Mouse (Mus musculus) C2C12 (cell line): Measurements from ENCODE around the gene Map4. TPM values are rescaled to one million over a fixed set of nuclear protein-coding genes. Genes with fewer than 3 reads are reported as not detected.
"Not testable (repeated sequence)": the region's sequence is repeated elsewhere in the genome, so short reads cannot be mapped to it uniquely, and the experiment has no call there.

ENCODE experiments used
- H3K27me3 ChIP-seq: one replicate; pipeline ENCODE4 v1.6.1; 2011; ENCODE audit not compliant: control insufficient read depth, insufficient read depth, insufficient read length
- H3K36me3 ChIP-seq: one replicate; pipeline ENCODE4 v1.6.1; 2011; ENCODE audit not compliant: control insufficient read depth, insufficient read depth
- H3K4me3 ChIP-seq: one replicate; pipeline ENCODE4 v1.5.1; 2011; ENCODE audit warnings: mild to moderate bottlenecking, control low read depth; ENCODE audit not compliant: poor library complexity, insufficient read depth, severe bottlenecking
- H3K79me2 ChIP-seq: one replicate; pipeline ENCODE4 v1.6.1; 2011; ENCODE audit not compliant: control insufficient read depth, insufficient read depth
- H3K79me3 ChIP-seq: one replicate; pipeline ENCODE4 v1.6.1; 2011; ENCODE audit warnings: low read depth, control low read depth
- H3ac ChIP-seq: one replicate; pipeline ENCODE3; 2011; ENCODE audit warnings: low read depth; ENCODE audit not compliant: control insufficient read depth, insufficient read length
- CEBPB ChIP-seq: IDR thresholded peaks from one replicate; pipeline ENCODE4 v1.6.1; 2011; ENCODE audit warnings: low read depth, mild to moderate bottlenecking, control low read depth, moderate library complexity
- CTCF ChIP-seq: IDR thresholded peaks from one replicate; pipeline ENCODE4 v1.5.1; 2011; ENCODE audit not compliant: control insufficient read depth, insufficient read depth, insufficient read length
- FOSL1 ChIP-seq: IDR thresholded peaks from one replicate; pipeline ENCODE4 v1.8.0; 2011; ENCODE audit warnings: mild to moderate bottlenecking, low read length; ENCODE audit not compliant: poor library complexity, insufficient read depth, severe bottlenecking
- MAX ChIP-seq: IDR thresholded peaks from one replicate; pipeline ENCODE4 v1.6.1; 2011; ENCODE audit warnings: mild to moderate bottlenecking, control low read depth
- MYOD1 ChIP-seq: IDR thresholded peaks from one replicate; pipeline ENCODE4 v1.6.1; 2011; ENCODE audit warnings: low read depth; ENCODE audit not compliant: control insufficient read depth, insufficient read length
- MYOG ChIP-seq: IDR thresholded peaks from one replicate; pipeline ENCODE4 v1.6.1; 2011; ENCODE audit not compliant: control insufficient read depth, insufficient read length; ENCODE audit errors: extremely low read depth
- USF1 ChIP-seq: IDR thresholded peaks from one replicate; pipeline ENCODE4 v1.6.1; 2011; ENCODE audit warnings: low read depth, mild to moderate bottlenecking, control low read depth, moderate library complexity
- polyA plus RNA-seq: library from polyadenylated mRNA; unstranded; fragments of >200 nt; fragmentation: generic; extraction: Trizol; gene quantifications from one replicate; pipeline ENCODE4 v1.2.1, GENCODE M21; 2012; ENCODE audit warnings: missing spikeins

The Map4 gene
- polyA plus RNA-seq, 1 experiment = 135 TPM

DNA sequence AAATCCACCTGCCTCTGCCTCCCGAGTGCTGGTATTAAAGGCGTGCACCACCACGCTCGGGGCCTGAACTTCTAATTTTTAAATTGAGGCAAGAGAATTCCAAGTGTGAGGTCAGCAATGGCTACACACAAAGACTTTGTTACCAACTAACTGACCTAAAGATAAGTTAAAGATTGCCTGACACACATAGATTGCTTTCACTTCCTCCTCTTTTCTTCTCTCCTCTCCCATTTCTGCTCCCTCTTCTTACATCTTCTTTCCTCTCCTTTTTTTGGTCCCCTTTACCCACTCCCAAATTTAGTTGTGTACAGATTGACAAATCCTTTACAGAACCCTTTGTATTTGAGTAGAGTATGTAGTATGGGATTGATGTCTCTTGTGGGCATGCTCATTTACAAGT, 29.3 kb downstream of the Map4 start:
- H3K79me3 ChIP-seq = peaks cover 80% of the 10 kb centered on the region
- H3K79me2 ChIP-seq = peaks cover 100% of the 10 kb centered on the region
- no peak overlapping the region for H3ac ChIP-seq
- TF ChIP-seq CTCF (no peak), FOSL1 (no peak), USF1 (no peak), CEBPB (no peak), MAX (no peak), MYOD1 (no peak), MYOG (no peak)
- H3K4me3 ChIP-seq = no peak overlapping the region
- H3K36me3 ChIP-seq = no peaks in the 10 kb centered on the region
- H3K27me3 ChIP-seq = no peaks in the 10 kb centered on the region

DNA sequence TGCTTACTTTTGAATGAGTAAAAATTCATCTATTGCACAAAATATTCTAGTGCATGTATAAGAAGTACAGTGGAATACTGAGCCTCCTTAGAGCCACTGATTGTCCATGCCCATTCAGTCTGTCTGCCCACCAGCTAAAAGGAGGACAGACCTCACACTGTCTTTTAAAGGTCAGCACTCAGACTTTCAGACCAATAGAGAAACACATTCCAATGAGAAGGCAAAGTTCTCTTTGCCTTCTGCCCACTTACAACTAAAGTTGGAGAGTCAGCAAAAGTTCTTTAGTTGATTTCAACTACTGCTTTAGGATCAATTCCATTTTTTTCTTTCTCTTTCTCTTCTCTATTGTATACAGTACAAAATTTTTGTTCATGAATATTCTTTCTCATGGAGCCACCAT, 33.5 kb downstream of the Map4 start:
- Histone ChIP-seq H3K79me2 (peaks cover 95% of the 10 kb centered on the region), H3K27me3 (no peaks in the 10 kb centered on the region), H3K4me3 (no peak overlapping the region), H3ac (no peak overlapping the region), H3K79me3 (peaks cover 73% of the 10 kb centered on the region), H3K36me3 (no peaks in the 10 kb centered on the region)
- no peak for TF ChIP-seq MAX
- no peak for TF ChIP-seq FOSL1
- TF ChIP-seq MYOD1 = no peak
- no peak for TF ChIP-seq MYOG
- TF ChIP-seq CEBPB = no peak
- no peak for TF ChIP-seq USF1
- TF ChIP-seq CTCF = no peak

DNA sequence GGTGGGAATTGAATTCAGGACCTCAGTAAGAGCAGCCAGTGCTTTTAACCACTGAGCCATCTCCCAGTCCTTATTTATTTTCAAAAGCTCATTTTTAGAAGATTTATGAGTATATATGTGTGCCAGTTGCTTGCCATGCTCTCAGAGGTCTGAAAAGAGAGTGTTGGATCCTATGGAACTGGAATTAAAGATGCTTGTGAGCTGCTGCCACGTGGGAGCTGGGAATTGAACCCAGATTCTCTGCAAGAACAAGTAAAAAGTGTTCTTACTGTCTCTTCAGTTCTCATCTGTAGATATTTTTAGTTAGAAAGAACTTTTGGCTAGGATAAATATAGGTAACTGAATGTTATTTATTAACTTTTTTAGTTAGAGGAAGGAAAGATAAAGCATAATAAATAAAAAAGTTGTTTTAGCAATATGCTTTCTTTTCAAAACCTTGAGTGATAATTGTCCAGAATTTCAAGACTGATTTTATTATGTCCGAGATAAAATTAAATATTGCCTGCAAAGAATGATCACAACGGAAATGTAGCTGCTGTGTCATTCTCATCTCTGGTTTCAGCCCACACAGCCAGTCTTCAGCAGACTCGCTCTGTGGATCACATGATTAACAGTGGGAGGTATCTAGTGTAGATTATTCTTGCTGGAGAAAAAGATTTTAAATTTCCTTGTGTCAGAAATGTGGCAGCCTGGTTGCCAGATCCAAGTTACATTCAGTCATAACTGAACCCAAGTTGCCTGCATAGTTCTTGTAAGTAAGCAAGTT, 37.3 kb downstream of the Map4 start:
- Histone ChIP-seq H3K79me3 (peaks cover 77% of the 10 kb centered on the region), H3K36me3 (peaks cover 5% of the 10 kb centered on the region), H3K4me3 (no peak overlapping the region), H3ac (peak overlapping the region; percentile 15), H3K27me3 (no peaks in the 10 kb centered on the region), H3K79me2 (peaks cover 95% of the 10 kb centered on the region)
- TF ChIP-seq USF1 (peak; percentile 81), FOSL1 (no peak)

DNA sequence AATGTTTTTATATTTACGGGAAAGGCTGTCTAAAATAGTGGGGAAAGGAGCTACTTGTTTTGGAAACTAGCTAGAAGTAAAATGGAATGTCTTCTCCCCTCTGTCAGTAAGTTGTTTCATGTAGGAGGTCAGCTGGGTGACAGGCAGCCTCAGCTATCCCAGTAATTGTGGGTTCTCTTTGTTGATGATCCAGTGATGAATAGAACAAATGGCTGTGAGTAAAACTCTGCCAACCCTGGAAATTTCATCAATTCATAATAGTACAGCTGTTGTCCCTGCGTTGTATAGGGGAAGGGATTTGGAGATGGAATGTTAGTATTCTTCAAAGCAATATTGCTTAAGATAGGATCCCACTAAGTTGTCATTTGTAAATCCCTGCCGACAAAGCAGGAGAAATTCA, 37.9 kb downstream of the Map4 start:
- H3ac ChIP-seq = no peak overlapping the region
- H3K79me2 ChIP-seq = peaks cover 95% of the 10 kb centered on the region
- no peak overlapping the region for H3K4me3 ChIP-seq
- H3K79me3 ChIP-seq = peaks cover 74% of the 10 kb centered on the region
- no peaks in the 10 kb centered on the region for H3K27me3 ChIP-seq
- TF ChIP-seq FOSL1 = no peak
- TF ChIP-seq MYOD1 = peak; percentile 6
- TF ChIP-seq CEBPB = no peak
- TF ChIP-seq MYOG = no peak
- no peak for TF ChIP-seq MAX
- TF ChIP-seq USF1 = no peak
- no peak for TF ChIP-seq CTCF
- H3K36me3 ChIP-seq = peaks cover 5% of the 10 kb centered on the region

DNA sequence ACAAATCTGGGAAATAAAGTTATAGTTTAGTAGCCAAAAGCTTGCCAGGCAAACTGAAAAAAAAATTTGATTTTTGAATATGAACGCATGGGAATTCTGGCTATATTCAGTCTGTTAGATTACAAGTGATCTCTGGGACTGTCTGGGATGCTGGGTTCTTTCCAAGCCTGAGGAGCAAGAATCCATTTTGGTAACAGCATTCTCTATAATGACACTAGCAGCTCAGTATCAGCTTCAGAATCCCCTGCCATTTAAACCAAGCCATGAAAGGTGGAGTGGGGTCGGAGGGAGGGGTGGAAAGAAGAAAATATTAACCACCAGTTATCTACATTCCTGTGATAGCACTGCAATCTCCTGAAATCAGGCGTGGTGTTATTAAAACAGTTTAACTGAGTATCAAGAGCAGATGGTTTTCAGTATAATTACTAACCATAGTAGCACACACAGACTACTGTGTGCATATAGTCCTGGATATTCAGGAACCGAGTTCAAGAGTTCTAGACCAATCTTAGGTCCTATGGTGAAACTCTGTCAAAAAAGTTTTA, 38.6 kb downstream of the Map4 start:
- peaks cover 93% of the 10 kb centered on the region for H3K79me2 ChIP-seq
- H3K79me3 ChIP-seq = peaks cover 72% of the 10 kb centered on the region
- no peak overlapping the region for H3K4me3 ChIP-seq
- TF ChIP-seq MYOG = no peak
- TF ChIP-seq MYOD1 = no peak
- TF ChIP-seq CEBPB = no peak
- TF ChIP-seq CTCF = no peak
- no peak for TF ChIP-seq MAX
- no peak for TF ChIP-seq FOSL1
- TF ChIP-seq USF1 = no peak
- no peaks in the 10 kb centered on the region for H3K27me3 ChIP-seq
- H3ac ChIP-seq = no peak overlapping the region
- H3K36me3 ChIP-seq = peaks cover 6% of the 10 kb centered on the region

DNA sequence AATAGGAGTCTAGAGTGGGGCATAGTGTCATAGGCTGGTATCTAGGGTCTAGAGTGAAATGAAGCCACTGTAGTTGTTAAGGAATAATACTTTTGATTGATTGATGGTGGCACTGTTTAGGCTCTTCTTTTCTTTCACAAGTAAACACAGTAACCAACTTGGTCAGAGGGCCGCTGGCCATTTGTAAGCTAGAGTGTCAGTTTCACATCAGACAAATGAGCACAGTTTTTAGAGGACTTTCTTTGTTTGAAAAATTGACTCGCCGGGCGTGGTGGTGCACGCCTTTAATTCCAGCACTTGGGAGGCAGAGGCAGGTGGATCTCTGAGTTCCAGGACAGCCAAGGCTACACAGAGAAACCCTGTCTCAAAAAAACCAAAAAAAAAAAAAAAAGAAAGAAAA, 40.5 kb downstream of the Map4 start:
- H3K27me3 ChIP-seq, H3K36me3 ChIP-seq, H3K4me3 ChIP-seq, H3ac ChIP-seq: not testable (repeated sequence)
- peaks cover 93% of the 10 kb centered on the region for H3K79me2 ChIP-seq
- H3K79me3 ChIP-seq = peaks cover 67% of the 10 kb centered on the region

DNA sequence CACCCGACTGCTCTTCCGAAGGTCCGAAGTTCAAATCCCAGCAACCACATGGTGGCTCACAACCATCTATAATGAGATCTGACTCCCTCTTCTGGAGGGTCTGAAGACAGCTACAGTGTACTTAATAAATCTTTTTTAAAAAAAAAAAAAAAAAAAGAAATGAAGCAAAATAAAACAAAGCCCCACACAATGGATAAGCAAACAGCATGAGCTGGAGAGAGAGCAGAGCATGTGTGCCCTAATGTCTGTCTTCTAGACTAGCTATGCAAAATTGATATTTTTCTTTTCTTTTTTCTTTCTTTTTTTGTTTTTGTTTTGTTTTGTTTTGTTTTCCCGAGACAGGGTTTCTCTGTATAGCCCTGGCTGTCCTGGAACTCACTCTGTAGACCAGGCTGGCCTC, 49.0 kb downstream of the Map4 start:
- H3K36me3 ChIP-seq = peaks cover 41% of the 10 kb centered on the region
- H3K79me3 ChIP-seq = peaks cover 13% of the 10 kb centered on the region
- H3K4me3 ChIP-seq, H3ac ChIP-seq, H3K27me3 ChIP-seq: not testable (repeated sequence)
- peaks cover 69% of the 10 kb centered on the region for H3K79me2 ChIP-seq
